Mouse (Mus musculus): ENCODE measurements around the gene Drd1. TPM values are rescaled to one million over a fixed set of nuclear protein-coding genes. Genes with fewer than 3 reads are reported as not detected.

The Drd1 gene
- polyA plus RNA-seq (2017; shearing (Covaris generic)) = 0.07 TPM

DNA sequence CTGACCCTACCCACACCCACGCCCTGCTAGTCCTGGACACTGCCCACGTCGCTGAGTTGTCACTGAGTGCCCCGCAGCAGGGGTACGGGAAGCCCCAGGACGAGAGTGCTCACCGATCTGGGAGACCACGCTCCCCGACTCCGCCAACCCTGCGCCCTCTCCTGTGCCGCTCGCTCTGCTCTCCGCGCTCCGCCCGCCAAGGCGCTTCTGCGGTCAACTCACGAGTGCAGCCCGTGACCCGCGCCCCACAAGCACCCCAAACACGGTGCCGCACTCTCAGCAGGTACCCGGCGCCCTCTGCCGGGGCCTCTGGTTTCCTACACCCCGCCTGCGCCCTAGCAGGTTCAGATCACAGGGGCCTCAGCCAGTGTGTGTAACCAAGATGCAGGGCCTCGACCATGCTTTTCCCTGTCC, at the start of gene Drd1:
TSS of gene Drd1 (minus strand) at position 258 of the 414 bp plus-strand sequence.

DNA sequence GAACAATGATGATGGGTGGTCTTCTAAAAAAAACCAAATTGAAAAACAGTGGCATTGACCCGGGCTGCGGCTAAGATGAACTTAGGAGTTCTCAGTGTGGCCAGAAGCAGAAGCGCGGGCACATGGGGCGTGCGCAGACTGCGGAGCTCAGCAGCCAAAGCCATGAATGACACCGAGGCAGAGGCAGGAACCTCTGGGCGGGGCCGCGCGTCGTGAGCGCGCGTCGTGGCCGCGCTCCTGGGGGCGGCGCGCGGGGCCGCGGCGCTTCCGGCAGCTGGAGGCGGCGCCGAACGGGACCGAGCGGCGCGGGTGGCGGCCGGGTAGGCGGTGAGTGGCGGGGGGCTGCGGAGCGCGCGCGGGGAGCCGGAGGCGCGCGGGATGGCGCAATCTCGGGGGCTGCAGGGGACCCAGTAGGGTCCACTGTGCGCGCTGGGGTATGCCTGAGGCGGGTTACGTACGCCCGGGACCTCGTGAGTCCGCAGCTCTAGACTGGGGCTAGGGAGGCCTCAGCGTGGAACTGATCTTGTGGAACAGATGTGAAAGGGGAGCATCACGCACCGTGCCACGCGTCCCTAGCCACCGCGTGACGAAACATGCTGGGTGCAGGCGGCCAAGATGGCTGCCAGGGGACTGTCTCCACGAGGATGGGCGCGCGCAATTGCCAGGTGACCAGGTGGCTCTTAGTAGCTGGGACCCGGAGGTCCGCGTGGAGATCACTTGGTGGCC, 16.3 kb upstream of the Drd1 start, which contains the start of gene Sfxn1:
TSS of gene Sfxn1 (plus strand) at position 264 of the 726 bp plus-strand sequence.

Other genes with a start within 250 kb of the Drd1 start
- gene Sfxn1, start 16.2 kb upstream of the Drd1 start, polyA plus RNA-seq (2017; shearing (Covaris generic)) = 62.2 TPM
- gene Hrh2, start 136.4 kb upstream of the Drd1 start, polyA plus RNA-seq (2017; shearing (Covaris generic)) = 13.3 TPM

Measured in activated CD4-positive, CD25-positive, alpha-beta regulatory T cell, adult 9 weeks (primary cell).